Mouse (Mus musculus): Measurements from ENCODE around the gene Zfp750. TPM values are rescaled to one million over a fixed set of nuclear protein-coding genes. Genes with fewer than 3 reads are reported as not detected.

Zfp750 gene
- total and polyA plus RNA-seq, 3 experiments, result 0.06 to 0.08 TPM; not detected in 1

DNA sequence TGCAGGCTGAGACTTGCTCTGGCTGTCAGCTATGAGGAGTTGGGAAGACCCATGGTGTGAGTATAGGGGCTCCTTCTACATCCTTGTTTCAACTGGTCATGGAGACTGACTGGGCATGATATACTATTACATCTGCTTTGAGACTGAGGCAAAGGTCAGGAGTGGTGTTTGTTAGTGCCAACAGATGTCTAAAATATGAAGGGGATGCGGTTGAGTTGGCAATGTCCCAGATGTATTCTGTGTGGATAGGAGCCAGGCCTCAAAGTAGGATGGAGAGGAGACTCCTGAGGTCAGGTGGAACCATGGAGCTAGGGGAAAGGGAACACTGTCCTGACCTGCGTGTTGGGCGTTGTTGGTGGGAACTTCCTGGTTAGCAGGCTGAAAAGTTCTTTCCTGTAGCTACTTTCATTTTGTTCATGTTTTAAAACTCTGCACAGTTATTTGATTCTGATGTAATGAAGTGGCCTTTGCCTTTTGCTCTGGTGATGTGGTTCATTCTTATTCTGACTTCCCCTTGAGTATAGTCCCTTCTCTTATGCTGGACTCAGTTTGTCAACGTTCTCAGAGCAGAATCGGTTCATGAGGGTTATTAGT lies 32.2 kb upstream of the Zfp750 start:
- Histone ChIP-seq H3K27ac (ENCODE audit: control insufficient read depth, low read depth, low read length) (no peak overlapping the region), H3K4me1 (ENCODE audit: control insufficient read depth in 1 of 2, insufficient read depth in 2 of 2, low read length in 2 of 2) (peaks cover 36 to 43% of the 10 kb centered on the region in 2 experiments), H3K79me2 (ENCODE audit: control insufficient read depth, insufficient read depth, low read length, poor library complexity) (no peaks in the 10 kb centered on the region), H3K9me3 (replicated peaks; ENCODE audit: insufficient read depth, low read length) (no peaks in the 10 kb centered on the region), H3K9ac (ENCODE audit: control insufficient read depth, low read depth, low read length, poor library complexity, severe bottlenecking) (no peak overlapping the region), H3K4me3 (ENCODE audit: control insufficient read depth in 1 of 2, insufficient read depth in 1 of 2, low read depth in 2 of 2, low read length in 2 of 2) (no peak overlapping the region), H3K36me3 (ENCODE audit: control insufficient read depth in 1 of 2, insufficient read depth in 2 of 2, low read length in 2 of 2) (peaks cover 0 to 30% of the 10 kb centered on the region in 2 experiments; a peak in 2 of 4 replicates), H3K27me3 (ENCODE audit: control insufficient read depth in 1 of 2, insufficient read depth in 2 of 2, low read length in 2 of 2) (no peaks in the 10 kb centered on the region)
- TF ChIP-seq USF1 (IDR thresholded peaks at IDR 0.05; ENCODE audit: low read depth, low read length), result no peak
- no peak for TF ChIP-seq MYC (IDR thresholded peaks at IDR 0.05; ENCODE audit: low read depth, low read length)
- no peak for TF ChIP-seq POLR2A (IDR thresholded peaks at IDR 0.05; ENCODE audit: control insufficient read depth in 1 of 2, insufficient read depth in 1 of 2, low read depth in 1 of 2, low read length in 2 of 2, poor library complexity in 1 of 2)
- no peak for TF ChIP-seq ZNF384 (IDR thresholded peaks at IDR 0.05; ENCODE audit: low read depth, low read length)
- TF ChIP-seq CHD2 (IDR thresholded peaks at IDR 0.05; ENCODE audit: low read length), result no peak
- TF ChIP-seq ETS1 (IDR thresholded peaks at IDR 0.05; ENCODE audit: low read depth, low read length), result no peak
- no peak for TF ChIP-seq ELF1 (IDR thresholded peaks at IDR 0.05; ENCODE audit: low read depth, low read length)
- no peak for TF ChIP-seq ZMIZ1 (IDR thresholded peaks at IDR 0.05; ENCODE audit: low read depth, low read length)
- no peak for TF ChIP-seq ZKSCAN1 (IDR thresholded peaks at IDR 0.05; ENCODE audit: low read depth, low read length)
- TF ChIP-seq GABPA (IDR thresholded peaks at IDR 0.05; ENCODE audit: low read depth, low read length), result no peak
- TF ChIP-seq MXI1 (IDR thresholded peaks at IDR 0.05; ENCODE audit: low read depth, low read length), result no peak
- TF ChIP-seq MAX (IDR thresholded peaks at IDR 0.05; ENCODE audit: low read length), result no peak
- TF ChIP-seq JUND (IDR thresholded peaks at IDR 0.05; ENCODE audit: low read depth, low read length), result no peak
- TF ChIP-seq CTCF (IDR thresholded peaks at IDR 0.05 in 2 of 3, conservative IDR thresholded peaks at IDR 0.05 in 1 of 3; ENCODE audit: control insufficient read depth in 1 of 3, insufficient read depth in 1 of 3, low read depth in 2 of 3, low read length in 3 of 3, poor library complexity in 1 of 3, severe bottlenecking in 1 of 3), result no peak
- DNase-seq (ENCODE audit: low read depth, low spot score), result no peak

DNA sequence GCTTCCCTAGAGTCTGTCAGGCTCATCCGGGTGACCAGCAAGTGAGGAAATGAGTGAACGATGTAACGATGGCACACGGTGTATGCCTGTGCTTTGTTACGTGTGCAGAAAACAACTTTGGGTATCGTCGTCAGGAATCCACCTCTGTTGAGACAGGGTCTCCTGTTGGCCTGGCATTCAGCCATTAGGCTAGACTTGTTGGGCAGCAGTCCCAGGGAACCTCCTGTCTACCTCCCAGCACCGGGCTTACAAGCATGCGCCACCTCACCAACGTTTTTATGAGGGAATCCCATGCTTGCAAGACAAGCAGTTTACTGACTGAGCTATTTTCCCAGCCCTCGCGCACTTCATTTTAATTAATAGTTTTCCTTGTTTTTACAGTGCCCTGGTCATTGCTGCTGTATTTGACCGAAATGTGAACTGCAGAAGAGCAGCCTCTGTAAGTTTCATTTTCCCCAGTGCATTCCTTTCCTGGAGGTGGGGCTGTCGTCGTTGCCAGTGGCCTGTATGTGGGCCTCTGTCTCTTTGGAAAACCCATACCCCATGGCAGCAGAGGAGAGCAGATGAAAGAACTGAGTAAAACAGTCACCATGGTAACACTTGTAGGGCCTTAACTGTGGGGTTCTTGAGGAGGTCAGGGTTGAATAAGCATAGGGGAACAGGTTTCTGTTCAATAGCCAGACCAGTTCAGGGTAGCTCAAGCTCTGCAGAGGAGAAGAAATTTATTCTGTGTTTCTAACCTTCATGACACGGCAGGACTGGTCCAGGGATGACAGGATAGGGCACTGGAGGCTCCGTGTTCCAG lies 30.9 kb upstream of the Zfp750 start:
- H3K79me2 ChIP-seq (ENCODE audit: control insufficient read depth, insufficient read depth, low read length, poor library complexity), result no peaks in the 10 kb centered on the region
- no peaks in the 10 kb centered on the region for H3K27me3 ChIP-seq (ENCODE audit: control insufficient read depth in 1 of 2, insufficient read depth in 2 of 2, low read length in 2 of 2)
- no peak overlapping the region for H3K9ac ChIP-seq (ENCODE audit: control insufficient read depth, low read depth, low read length, poor library complexity, severe bottlenecking)
- no peaks in the 10 kb centered on the region for H3K9me3 ChIP-seq (replicated peaks; ENCODE audit: insufficient read depth, low read length)
- H3K4me3 ChIP-seq (ENCODE audit: control insufficient read depth in 1 of 2, insufficient read depth in 1 of 2, low read depth in 2 of 2, low read length in 2 of 2), result no peak overlapping the region
- peaks cover 38 to 49% of the 10 kb centered on the region in 2 experiments for H3K4me1 ChIP-seq (ENCODE audit: control insufficient read depth in 1 of 2, insufficient read depth in 2 of 2, low read length in 2 of 2)
- TF ChIP-seq UBTF (IDR thresholded peaks at IDR 0.05; ENCODE audit: borderline replicate concordance, insufficient read depth, low read depth, low read length) (no peak), TAL1 (IDR thresholded peaks at IDR 0.05; ENCODE audit: low read length) (no peak), ETS1 (IDR thresholded peaks at IDR 0.05; ENCODE audit: low read depth, low read length) (no peak), GATA1 (IDR thresholded peaks at IDR 0.05; ENCODE audit: low read depth, low read length) (no peak), MAX (IDR thresholded peaks at IDR 0.05; ENCODE audit: low read length) (no peak), RAD21 (IDR thresholded peaks at IDR 0.05; ENCODE audit: low read depth, low read length) (no peak), SMC3 (IDR thresholded peaks at IDR 0.05; ENCODE audit: low read depth, low read length) (no peak), TCF12 (IDR thresholded peaks at IDR 0.05; ENCODE audit: low read depth, low read length) (no peak), BHLHE40 (IDR thresholded peaks at IDR 0.05; ENCODE audit: borderline replicate concordance, low read depth, low read length) (no peak), E2F4 (IDR thresholded peaks at IDR 0.05; ENCODE audit: borderline replicate concordance, low read depth, low read length) (no peak)
- peaks cover under 1 to 30% of the 10 kb centered on the region in 2 experiments; a peak in 2 of 4 replicates for H3K36me3 ChIP-seq (ENCODE audit: control insufficient read depth in 1 of 2, insufficient read depth in 2 of 2, low read length in 2 of 2)
- no peak for DNase-seq (ENCODE audit: low read depth, low spot score)
- no peak overlapping the region for H3K27ac ChIP-seq (ENCODE audit: control insufficient read depth, low read depth, low read length)
